Mouse (Mus musculus): ENCODE results near the gene Cxcr5.

The Cxcr5 gene

DNA sequence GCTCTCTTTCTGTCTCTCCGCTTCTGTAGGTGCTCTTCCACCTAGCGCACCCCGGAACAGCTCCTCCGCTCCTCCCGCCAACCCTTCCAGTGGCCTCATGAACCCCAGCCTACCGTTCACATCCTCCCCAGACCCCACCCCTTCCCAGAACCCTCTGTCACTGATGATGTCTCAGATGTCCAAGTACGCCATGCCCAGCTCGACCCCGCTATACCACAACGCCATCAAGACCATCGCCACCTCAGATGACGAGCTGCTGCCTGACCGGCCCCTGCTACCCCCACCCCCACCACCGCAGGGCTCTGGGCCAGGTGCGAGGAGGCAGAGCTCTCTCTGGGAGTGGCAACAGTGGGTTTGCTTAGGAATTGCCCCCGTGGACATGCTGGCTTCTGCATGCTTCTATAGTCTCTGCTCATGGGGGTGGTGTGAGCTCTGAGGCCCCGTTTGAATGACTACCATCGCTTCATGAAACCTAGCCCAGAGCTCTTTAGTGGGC lies 53.5 kb downstream of the Cxcr5 start:
- no peak for DNase-seq

DNA sequence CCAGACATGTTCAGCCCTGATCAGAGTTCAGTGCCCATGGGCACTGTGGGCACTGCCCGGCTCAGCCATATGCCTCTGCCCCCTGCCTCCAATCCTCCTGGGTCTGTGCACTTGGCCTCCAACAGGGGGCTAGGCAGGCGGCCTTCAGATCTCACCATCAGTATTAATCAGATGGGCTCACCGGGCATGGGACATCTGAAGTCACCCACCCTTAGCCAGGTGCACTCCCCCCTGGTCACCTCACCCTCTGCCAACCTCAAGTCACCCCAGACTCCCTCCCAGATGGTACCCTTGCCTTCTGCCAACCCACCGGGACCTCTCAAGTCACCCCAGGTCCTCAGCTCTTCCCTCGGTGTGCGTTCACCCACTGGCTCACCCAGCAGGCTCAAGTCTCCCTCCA lies 54.3 kb downstream of the Cxcr5 start:
- no peak for DNase-seq

DNA sequence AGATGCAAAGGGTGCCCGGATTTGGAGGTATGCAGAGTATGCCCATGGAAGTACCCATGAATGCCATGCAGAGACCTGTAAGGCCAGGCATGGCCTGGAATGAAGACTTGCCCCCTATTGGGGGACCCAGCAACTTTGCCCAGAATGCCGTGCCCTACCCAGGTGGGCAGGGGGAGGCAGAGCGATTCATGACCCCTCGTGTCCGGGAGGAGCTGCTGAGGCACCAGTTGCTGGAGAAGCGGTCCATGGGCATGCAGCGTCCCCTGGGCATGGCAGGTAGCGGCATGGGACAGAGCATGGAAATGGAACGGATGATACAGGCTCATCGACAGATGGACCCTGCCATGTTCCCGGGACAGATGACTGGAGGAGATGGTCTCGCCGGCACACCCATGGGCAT lies 55.1 kb downstream of the Cxcr5 start:
- no peak for DNase-seq

- peak; percentile 53 for DNase-seq
Observed at GRCm38 (mm10) chr9:44505824-44506467, 55.7 kb downstream of the Cxcr5 start.

DNA sequence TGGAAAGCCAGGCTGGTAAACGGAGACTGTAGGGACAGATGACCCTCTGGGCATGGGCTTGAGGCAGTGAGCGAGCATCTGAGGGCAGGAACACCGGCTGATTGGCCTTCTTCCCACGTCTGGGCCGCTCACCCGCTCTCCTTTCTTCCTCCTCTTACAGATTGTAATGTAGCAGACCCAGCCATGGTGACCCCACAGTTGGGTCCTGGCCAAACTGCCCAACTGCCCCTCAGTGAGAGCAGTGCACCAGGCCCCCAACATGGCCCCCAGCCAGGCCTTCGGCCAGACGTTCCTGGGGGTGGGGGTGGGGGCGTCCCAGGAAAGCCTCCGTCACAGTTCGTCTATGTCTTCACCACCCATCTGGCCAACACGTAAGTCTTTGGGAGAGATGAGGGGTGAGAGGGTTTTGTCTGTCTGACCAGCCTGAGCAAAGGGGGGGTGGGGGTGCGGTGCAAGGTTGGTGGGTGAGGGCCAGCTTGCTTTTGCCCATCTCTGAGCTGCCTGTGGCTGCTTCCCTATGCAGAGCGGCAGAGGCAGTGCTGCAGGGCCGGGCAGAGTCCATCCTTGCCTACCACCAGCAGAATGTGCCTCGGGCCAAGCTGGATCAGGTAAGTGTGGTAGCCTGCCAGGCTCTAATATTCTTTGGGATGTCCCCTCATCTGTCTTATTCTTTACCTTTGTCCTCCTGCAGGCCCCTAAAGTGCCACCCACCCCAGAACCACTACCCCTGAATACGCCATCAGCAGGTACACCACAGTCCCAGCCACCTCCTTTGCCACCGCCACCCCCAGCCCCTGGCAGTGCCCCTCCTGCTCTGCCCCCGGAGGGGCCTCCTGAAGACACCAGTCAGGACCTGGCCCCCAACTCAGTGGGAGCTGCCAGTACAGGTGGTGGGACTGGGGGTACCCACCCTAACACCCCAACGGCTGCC lies 56.5 kb downstream of the Cxcr5 start:
- no peak for DNase-seq

DNA sequence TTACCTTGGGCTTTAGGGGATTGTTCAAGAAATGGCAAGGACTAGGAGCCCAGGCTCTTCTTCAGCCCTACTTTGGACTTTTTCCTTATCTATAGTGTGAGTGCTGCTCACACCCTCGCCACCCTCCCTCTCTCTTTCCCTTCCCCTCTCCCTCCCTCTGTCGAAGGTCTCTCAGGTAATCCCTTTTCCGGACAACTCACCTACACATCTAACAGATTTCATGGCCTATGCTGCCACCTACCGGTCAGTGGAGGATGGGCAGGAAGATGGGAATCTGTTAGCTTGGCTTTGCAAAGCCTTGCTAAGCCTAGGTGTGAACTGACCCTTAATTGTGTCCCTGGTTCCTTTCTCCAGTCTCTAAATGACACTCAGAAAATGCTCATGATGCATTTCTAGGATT lies 59.7 kb downstream of the Cxcr5 start:
- peak; percentile 89 for DNase-seq

GRCm38 (mm10) chr9:44501206-44501879 lies 60.3 kb downstream of the Cxcr5 start:
- DNase-seq, result no peak

GRCm38 (mm10) chr9:44500638-44501175 lies 61.0 kb downstream of the Cxcr5 start:
- no peak for DNase-seq

- no peak for DNase-seq
Observed at GRCm38 (mm10) chr9:44500163-44500533, 61.5 kb downstream of the Cxcr5 start.

DNA sequence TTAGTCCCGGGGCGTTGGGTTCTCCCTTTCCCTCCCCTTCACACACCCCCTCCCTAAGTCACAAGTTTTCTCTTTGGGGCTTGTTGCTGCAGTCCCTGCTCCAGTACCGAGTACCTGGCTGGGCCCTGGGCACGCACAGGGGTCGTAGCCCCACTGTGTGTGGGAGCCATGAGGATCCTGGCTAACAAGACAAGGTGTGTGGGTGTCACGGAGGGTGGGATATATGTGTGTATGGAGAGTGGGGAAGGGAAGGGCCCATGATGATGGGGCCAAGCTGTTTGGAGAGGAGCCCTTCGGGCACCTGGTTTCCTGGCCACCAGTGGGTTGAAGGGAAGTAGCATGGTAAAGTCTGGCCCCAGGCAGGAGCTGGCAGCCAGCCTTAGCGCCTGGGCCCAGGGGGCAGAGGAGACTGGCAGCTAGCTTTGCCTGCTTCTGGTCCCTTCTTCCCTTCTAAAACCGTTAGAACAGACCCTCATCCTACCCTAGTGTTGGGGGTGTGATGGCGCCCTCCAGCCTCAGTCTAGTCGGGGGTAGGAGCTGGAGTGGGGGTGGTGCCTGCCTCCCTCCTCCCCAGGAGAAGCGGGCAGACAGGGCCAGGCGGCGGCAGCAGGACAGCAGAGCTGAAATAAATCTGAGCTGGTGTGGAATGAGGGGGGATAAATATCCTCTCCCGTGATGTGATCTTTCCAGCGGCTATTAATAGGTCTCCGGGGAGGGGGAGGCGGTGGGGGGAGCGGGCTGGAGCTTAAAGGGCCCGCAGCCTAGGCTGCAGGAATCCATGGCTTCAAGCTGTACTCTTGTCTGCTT lies 62.1 kb downstream of the Cxcr5 start:
- peak; percentile 90 for DNase-seq

DNA sequence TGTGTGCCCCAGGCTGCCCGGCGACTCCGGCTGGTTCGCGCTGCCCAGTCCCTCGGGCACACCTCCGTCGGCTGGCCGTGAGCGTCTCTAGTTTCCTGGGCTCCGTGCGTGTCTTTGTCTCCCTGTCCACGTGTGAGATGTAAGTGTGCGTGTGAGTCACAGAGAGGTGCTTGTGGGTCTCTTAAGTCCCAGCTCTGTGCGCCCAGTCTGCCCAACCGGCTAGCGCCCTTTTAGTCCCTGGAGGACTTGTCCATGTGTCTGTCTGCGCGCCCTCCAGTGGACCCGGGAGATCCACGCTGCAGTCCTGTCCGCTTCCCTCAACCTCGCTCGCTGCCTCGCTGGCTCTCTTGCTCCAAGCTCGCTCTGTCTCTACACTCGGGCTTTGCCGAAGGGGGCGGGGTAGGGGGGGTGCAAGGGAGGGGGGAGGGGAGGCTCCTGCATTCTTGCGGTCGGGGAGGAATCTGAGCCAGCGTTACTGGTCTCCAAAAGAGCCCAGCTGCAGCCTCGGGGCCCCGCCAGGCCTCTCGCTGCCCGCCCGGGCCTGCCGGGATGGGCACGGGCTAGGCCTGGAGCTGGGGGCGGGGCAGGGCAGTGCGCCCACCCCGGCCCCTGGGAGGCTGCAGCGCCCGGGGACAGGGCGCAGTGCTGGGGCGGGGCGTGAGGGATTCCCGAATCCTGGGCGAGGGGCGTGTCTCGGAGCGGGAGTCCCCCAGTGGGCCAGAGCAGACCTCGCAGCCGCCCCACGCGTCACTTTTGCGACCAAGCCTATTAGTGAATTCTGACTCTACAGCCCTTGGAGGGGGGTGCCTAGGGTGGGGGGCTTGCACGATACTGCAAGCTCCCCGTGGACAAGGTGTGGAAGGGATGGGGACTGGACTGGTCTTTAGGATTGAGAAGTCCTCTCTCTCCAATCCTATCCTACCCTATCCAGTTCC lies 63.0 kb downstream of the Cxcr5 start:
- DNase-seq, result peak; percentile 94

GRCm38 (mm10) chr9:44497624-44498377 lies 63.9 kb downstream of the Cxcr5 start:
- DNase-seq, result peak; percentile 65

GRCm38 (mm10) chr9:44496803-44497461 lies 64.7 kb downstream of the Cxcr5 start:
- no peak for DNase-seq

GRCm38 (mm10) chr9:44495810-44496344 lies 65.8 kb downstream of the Cxcr5 start:
- no peak for DNase-seq

DNA sequence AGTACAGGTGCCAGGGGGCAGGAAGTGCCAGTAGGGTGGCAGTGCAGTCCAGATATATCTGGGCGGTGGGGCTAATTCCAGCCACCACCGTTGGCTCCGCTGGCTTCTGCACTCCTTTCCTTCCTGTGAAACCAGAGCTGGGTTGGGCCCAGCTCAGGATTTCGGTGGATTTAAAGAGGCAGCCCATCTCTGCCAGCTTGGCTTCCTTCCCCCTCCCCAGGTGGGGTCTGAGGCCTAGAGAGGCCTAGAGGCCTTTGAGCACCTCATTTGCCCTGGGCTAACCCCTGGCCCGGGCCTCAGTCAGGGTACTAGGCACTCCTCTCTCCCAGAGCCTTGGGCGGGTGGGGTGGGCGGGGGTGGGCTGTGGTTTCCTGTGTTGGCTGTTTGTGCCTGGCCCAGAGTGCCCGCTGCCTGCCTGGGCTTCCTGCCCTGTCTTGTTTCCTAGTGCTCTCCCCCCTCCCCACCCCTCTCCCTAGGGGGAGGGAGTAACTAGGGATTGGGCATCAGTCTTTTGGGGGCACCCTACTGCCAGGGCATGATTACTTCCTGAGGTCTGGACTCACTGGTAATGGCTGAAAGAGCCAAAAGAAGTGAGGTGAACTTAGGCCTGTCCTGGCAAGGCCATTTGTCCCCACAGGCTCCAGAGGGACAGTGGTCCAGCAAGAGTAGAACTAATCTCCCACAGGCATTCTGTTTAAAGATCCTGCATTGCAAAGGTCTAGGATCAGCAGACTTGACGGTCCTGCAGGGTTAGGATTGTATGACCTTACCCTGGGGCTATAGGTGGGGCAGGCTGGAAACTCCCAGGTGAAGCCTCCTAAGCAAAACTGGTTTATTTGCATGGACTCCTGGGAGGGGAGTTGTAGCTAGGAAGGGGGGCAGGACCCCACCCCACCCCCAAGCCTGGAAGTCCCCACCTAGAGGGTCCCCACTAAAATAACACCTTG lies 66.5 kb downstream of the Cxcr5 start:
- DNase-seq, result peak; percentile 53

DNA sequence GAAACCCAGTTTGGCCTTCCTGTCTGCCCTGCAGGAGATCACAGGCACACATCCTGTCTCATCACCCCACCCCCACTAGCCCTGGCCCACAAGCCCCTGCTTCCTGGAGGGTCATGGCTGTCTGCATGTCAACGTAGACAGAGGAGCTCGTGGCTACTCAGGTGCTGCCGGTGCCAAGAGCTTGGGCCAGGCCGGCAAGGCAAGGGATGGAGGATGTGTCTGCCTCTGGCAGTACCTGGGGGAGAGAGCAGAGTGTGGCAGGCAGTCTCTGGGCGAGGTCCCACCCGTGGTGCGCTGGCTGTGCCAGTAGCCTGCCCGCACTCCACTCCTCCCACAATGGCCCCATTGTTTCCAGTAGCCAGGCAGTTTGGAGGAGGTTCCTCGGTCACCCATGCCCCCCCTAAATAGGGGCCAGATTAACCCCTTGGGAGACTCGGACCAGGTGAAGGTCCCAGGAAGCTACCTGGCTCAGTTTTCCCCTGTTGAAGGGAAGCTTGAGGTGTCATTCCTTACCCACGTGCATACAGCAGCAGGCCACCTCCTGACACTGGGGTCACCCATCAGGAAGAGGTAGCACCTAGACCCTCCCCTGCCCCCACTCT lies 67.3 kb downstream of the Cxcr5 start:
- DNase-seq, result peak; percentile 89

GRCm38 (mm10) chr9:44492631-44493461 lies 68.8 kb downstream of the Cxcr5 start:
- peak; percentile 22 for DNase-seq
